Mouse (Mus musculus) C3H10T1/2 (cell line): ENCODE results near the gene Gosr1. TPM values are rescaled to one million over a fixed set of nuclear protein-coding genes. Genes with fewer than 3 reads are reported as not detected.

Source experiments
- polyA plus RNA-seq, 2 experiments: library from polyadenylated mRNA; unstranded; fragments of >200 nt; fragmentation: generic; extraction: Trizol; gene quantifications; one replicate each; pipeline ENCODE4 v1.2.1; 2012; ENCODE audit warnings: missing spikeins in 2 of 2

The Gosr1 gene
- polyA plus RNA-seq = 10 to 100 TPM in 1 of 2 experiments, 1 to 10 TPM in 1; 1.3 to 13.8 TPM

GRCm38 (mm10) chr11:76763053-76763740, at the start of gene Gosr1:
Gene Gosr1, minus strand, starts transcription at chr11:76763579.

DNA sequence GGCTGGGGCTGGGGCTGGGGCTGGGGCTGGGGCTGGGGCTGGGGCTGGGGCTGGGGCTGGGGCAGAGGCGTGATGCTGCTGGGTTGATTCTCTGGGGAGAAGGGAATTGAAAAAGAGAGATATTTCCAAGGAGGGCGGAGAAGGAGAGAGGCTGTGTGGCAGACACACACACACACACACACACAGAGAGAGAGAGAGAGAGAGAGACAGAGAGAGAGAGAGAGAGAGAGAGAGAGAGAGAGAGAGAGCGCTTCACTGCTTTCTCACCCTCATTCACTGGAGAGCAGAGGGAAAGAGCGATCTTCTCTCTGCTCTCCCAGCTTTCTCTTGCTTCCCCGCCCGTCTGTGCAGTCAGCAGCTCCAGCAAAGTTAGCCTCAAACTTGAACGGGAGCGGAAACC, 83.9 kb downstream of the Gosr1 start, which contains the start of gene Trarg1:
Gene Trarg1, plus strand, starts transcription at position 301 of the 400 bp plus-strand sequence.

Other genes starting within 250 kb of the Gosr1 start
- gene Abr, start 141.3 kb downstream of the Gosr1 start, polyA plus RNA-seq = 10 to 100 TPM in 1 of 2 experiments, 1 to 10 TPM in 1; 9.6 to 31.3 TPM
- under 1 TPM in 1 of 2 experiments, not detected in 1; 0.12 TPM for gene Bhlha9, start 91.1 kb downstream of the Gosr1 start, polyA plus RNA-seq
- gene Trarg1, start 83.8 kb downstream of the Gosr1 start, polyA plus RNA-seq = under 1 TPM; 0.01 to 0.06 TPM
- 10 to 100 TPM in 1 of 2 experiments, under 1 TPM in 1; 0.84 to 16.2 TPM for gene Cpd, start 83.4 kb upstream of the Gosr1 start, polyA plus RNA-seq
- under 1 TPM in 1 of 2 experiments, not detected in 1; 0.18 TPM for gene Tmigd1, start 138.6 kb upstream of the Gosr1 start, polyA plus RNA-seq
- gene Blmh, start 161.2 kb upstream of the Gosr1 start, polyA plus RNA-seq = 10 to 100 TPM; 13.3 to 65.1 TPM
- gene Slc6a4, start 235.0 kb upstream of the Gosr1 start, polyA plus RNA-seq = under 1 TPM; 0.04 to 0.05 TPM